Mouse (Mus musculus) spleen, embryonic (tissue): ENCODE results near the gene Tma7.

Experiments used
- CTCF ChIA-PET: fragments of 350-600 bp; sonication (Branson Sonifier 250); formaldehyde crosslinking; loops from one replicate; lab custom pipeline; 2022; lab: Charles Lee

Gene Tma7

GRCm38 (mm10) chr9:109049996-109050673 lies 32.3 kb downstream of the Tma7 start:
- CTCF ChIA-PET: interaction anchor here (0.8 kb wide), 1 partner anchor 699 kb away, joined by 4 read pairs; no protein-coding TSS in a partner anchor

DNA sequence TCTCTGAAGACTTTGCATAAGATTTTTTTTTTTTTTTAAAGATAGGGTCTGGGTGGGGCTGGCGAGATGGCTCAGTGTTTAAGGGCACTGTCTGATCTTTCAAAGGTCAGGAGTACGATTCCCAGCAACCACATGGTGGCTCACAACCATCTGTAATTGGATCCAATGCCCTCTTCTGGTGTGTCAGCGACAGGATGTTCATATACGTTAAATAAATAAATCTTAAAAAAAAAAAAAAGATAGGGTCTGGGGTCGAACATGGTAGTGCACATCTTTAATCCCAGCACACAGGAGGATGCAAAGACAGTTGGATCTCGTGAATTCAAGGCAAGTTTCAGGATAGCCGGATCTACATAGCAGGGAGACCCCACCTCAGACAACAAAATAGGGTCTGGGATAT lies 33.1 kb downstream of the Tma7 start:
- CTCF ChIA-PET: no interaction called here

DNA sequence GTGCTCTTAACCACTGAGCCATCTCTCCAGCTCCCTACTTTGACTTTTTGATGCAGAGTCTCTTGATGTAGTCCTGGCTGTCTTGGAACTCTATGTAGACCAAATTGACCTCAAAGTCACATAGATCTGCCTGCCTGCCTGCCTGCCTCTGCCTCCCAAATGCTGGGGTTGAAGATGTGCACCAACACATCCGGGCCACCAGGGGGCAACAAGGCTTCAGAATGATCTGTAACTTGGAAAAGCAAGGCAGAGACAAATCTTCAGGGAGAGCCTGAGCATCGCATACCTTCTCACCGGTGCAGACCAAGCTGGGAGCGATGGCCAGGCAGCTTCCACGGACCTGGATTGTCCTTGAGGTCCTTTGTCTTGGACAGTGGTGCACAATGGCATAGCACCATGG lies 36.1 kb downstream of the Tma7 start:
- CTCF ChIA-PET: interaction anchor here (0.7 to 1.3 kb wide), 2 partner anchors 8 to 42 kb away, joined by 5 to 16 read pairs; no protein-coding TSS in a partner anchor

DNA sequence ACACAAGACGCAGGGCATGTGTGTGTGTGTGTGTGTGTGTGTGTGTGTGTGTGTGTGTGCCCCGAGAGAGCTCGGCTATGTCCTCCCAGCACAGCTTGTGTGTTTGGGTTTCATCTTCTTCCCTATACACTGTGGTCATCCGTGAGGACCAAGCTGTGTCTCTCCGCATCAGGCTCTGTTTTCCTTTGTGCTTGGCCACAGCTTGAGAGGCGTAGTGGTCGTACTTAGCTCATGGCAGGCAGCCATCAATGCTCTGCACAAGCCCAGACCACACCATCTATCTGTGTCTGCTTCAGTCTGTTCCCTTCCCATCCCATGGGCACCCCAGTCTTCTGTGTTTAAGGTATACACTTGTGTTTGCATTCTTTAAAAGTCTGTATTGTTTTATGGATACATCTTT lies 41.0 kb downstream of the Tma7 start:
- CTCF ChIA-PET: no interaction called here

GRCm38 (mm10) chr9:109040906-109041305 lies 41.5 kb downstream of the Tma7 start:
- CTCF ChIA-PET: no interaction called here

DNA sequence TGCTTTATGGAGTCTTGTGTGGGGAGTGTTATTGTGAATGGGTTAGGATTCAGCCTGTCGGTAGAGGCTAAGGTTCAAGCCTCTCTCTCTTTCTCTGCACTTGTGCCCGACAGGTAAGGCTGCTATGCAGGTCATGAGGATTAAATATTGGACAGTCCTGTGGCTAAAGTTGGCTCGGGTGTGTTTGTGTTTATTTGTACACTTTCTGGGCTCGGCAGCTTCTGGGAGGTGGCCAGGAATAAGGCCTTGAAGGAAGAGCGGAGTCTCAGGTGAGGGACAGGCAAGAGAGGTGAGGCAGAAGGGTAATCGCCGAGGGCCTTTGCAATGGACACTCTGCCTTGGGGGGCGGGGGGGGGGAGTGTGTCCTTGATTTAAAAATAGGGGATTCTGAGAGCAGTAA lies 42.2 kb downstream of the Tma7 start:
- CTCF ChIA-PET: no interaction called here

DNA sequence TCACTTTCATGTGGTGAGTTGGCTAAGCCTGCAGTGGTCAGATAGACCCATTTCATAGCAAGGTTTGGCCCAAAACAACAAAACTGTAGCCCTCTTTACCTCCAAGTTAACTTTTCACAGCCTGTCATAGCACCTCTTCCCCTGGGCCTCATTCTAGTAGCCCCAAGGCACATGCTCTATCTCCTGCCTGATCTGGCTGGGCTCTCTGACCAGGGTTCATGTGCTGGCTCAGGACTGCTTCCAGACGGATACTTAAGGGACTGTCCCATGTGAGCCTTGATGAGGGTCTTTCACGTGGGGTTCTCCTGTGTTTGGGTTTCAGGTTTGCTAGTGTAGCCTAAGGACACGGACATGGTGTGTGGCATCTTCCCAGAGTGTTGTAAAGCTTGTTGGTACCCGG lies 42.7 kb downstream of the Tma7 start:
- CTCF ChIA-PET: no interaction called here

GRCm38 (mm10) chr9:109038901-109039364 lies 43.5 kb downstream of the Tma7 start:
- CTCF ChIA-PET: no interaction called here

GRCm38 (mm10) chr9:109038086-109038895 lies 44.1 kb downstream of the Tma7 start, which contains the start of gene Shisa5:
Gene Shisa5 (plus strand): TSS chr9:109038565.
- CTCF ChIA-PET: interaction anchor here (0.5 to 0.6 kb wide), 4 partner anchors 20 to 101 kb away, joined by 3 to 4 read pairs (median 3); no protein-coding TSS in a partner anchor

DNA sequence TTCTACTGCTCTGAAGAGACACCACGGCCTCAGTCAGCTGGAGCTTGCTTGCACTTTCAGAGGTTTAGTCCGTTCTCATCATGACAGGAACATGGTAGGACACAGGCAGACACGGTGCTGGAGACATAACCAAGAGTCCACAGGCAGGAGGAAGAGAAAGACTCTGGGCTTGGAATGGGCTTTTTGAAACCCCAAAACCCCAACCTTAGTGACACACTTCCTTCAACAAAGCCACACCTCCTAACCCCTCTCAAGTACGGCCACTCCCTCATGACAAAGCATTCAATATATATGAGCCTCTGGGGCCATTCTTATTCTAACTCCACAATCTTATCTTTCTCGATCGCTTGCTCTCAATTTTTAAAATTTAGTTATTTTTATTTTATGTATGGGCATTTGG lies 50.0 kb downstream of the Tma7 start:
- CTCF ChIA-PET: interaction anchor here (0.6 kb wide), 1 partner anchor 12 kb away, joined by 3 read pairs; no protein-coding TSS in a partner anchor

- CTCF ChIA-PET: no interaction called here
Observed at GRCm38 (mm10) chr9:109031686-109032085, 50.7 kb downstream of the Tma7 start.

DNA sequence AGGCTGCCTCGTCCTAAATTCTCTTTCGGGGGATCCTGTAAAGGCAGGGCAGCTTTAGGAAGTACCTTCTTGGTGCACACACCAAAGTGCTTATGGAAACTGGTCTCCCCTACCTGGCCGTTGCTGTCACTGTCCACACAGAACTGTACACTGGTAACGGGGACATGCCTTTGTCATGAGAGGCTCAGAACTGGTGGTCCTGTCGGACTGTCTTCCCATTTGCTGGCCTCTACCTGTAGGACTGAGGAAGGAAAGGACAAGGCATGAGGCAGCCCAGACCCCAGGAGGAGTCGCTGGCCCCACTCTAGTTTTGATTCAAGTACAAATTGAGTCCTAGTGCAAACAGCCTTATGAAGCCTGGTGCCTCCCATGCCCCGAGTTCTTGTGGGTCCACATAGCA lies 51.4 kb downstream of the Tma7 start:
- CTCF ChIA-PET: no interaction called here

DNA sequence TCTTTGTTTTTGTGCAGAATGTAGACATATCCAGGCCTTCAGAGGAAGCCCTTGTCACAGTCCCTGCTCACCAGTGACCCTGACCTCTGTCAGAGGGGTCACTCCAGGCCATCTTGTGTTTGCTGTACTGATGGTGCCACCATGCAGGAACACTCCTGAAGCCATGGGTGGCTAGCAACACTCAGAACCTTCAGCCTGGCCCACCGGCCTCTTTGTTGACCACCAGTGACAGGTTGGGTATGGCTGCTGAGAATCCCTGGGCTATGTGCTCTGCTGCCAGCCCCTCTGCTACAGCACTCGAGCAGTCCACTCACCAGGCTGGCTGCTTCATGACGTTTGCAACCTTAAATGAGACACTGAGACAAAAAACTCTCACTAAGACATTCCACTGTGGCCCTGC lies 52.1 kb downstream of the Tma7 start:
- CTCF ChIA-PET: no interaction called here

- CTCF ChIA-PET: no interaction called here
Observed at GRCm38 (mm10) chr9:109028919-109029318, 53.5 kb downstream of the Tma7 start.

DNA sequence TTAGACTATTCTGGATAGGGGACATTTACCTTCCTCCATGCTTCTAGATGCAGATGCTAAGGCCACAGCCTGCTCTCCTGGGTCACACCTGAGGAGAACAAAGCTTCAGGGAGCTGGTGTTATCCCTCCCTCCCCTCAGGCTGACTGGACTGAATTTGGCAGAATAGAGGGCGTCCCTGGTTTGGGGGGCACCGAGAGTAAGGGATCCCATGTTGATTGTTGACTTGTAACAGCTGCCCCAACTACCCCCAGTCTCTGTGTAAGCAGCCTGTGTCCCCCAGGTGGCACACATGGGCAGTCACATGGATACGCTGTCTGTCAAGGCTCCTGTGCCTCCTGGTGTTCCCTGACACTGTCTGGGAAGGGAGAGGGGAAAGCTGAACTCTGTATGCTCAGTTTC lies 54.0 kb downstream of the Tma7 start:
- CTCF ChIA-PET: no interaction called here

DNA sequence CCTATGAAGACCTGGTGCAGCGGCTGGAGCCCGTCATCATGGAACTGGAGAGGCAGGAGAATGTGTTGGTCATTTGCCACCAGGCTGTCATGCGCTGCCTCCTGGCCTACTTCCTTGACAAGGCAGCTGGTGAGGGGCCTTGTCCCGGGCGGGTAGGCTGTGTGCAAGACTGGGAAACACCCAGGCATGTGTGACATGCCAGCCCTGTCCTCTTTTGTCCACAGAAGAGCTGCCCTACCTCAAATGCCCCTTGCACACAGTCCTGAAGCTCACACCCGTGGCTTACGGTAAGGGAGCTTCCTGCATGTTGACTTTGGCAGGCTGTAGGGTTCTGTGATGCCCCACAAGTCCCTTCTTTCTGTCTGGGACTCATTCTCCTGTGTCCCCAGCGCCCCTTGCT lies 54.9 kb downstream of the Tma7 start:
- CTCF ChIA-PET: interaction anchor here (0.5 to 1.2 kb wide), 2 partner anchors 14 to 1412 kb away, joined by 3 to 4 read pairs; no protein-coding TSS in a partner anchor
